27 mouse cellular contexts compared by ENCODE assay signal in the genomic region with DNA sequence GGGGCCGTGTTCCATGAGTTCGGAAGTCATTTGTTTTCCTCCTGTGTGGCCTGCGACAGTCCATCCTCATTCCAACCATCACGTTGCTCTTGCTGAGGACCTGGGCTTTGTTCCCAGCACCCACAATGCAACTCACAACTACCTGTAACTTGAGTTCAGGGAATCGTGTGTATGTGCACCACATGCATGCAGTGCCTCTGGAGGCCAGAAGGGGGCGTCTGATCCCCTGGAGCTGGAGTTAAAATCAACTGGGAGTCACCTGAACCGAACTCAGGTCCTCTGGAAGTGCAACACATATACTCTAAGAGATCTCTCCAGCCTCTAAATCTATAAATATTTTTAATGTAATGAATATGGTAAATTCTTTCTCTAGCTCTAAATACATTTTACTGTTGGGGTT. TPM values are rescaled to one million over a fixed set of nuclear protein-coding genes. Genes with fewer than 3 reads are reported as not detected.
DNase-seq lines count a peak whose midpoint lies in the region; ATAC-seq and TF ChIP-seq lines count a peak whose summit lies in the region.
"Had no signal": no experiment of that assay in that cellular context is flagged by ENCODE, and none has a peak within 500 bp of the region (broad histone marks: within the 10 kb centered on the region; RNA-seq: fewer than 3 reads in every experiment).

No protein-coding gene starts in this region.

- no peak for TF ChIP-seq POLR2A in kidney, adult 2 months (IDR thresholded peaks at IDR 0.05; ENCODE audit: low read depth, low read length)

- H3K4me3 ChIP-seq in kidney, adult 2 months (ENCODE audit: insufficient read depth, low read depth, low read length): no peak overlapping the region
- no peak overlapping the region for H3K4me3 ChIP-seq in lung, postnatal 0 days (ENCODE audit: low read depth, low read length)
- H3K4me3 ChIP-seq in forebrain, embryonic 14.5 days (ENCODE audit: low read depth, low read length): no peak overlapping the region
- H3K4me3 ChIP-seq: forebrain, embryonic 10.5 days; heart, embryonic 13.5 days; kidney, embryonic 15.5 days; midbrain, embryonic 15.5 days had no signal

- DNase-seq in kidney, adult 2 months: no peak
- DNase-seq in kidney, adult 11 months: no peak
- DNase-seq in lung, postnatal 0 days (ENCODE audit: low spot score): no peak
- no peak for DNase-seq in lung, postnatal 25 days (ENCODE audit: low spot score)
- DNase-seq in ZHBTc4 (ENCODE audit: low read depth, low spot score): peak; percentile 70
- DNase-seq in testis, postnatal 10 days (ENCODE audit: low spot score): peak; percentile 46
- DNase-seq in forebrain, embryonic 14.5 days (ENCODE audit: low spot score): no peak
- no peak for DNase-seq in neural tube, embryonic 10.5 days (ENCODE audit: extremely low spot score, low spot score)
- DNase-seq: adrenal gland, postnatal 36 days; cerebellum, adult 9-11 months; gastrocnemius, postnatal 25 days; heart, postnatal 36 days; left cerebral cortex, postnatal 4 days; spleen, adult 18-20 months; thymus, postnatal 25 days had no signal

- no peak overlapping the region for H3K9ac ChIP-seq in lung, postnatal 0 days (replicated peaks; ENCODE audit: low read depth)
- H3K9ac ChIP-seq in forebrain, embryonic 14.5 days (ENCODE audit: low read length): no peak overlapping the region
- H3K9ac ChIP-seq: heart, embryonic 13.5 days; kidney, embryonic 15.5 days; midbrain, embryonic 15.5 days had no signal

- H3K9me3 ChIP-seq in lung, postnatal 0 days (ENCODE audit: low read length): no peaks in the 10 kb centered on the region
- no peaks in the 10 kb centered on the region for H3K9me3 ChIP-seq in forebrain, embryonic 14.5 days (replicated peaks; ENCODE audit: control insufficient read depth, low read length)
- H3K9me3 ChIP-seq: forebrain, embryonic 10.5 days; heart, embryonic 13.5 days; kidney, embryonic 15.5 days; midbrain, embryonic 15.5 days had no signal

- no peak for ATAC-seq in lung, postnatal 0 days
- no peak for ATAC-seq in forebrain, embryonic 14.5 days
- ATAC-seq: activated CD4-positive, CD25-positive, alpha-beta regulatory T cell, adult 4 months; hindbrain, embryonic 16.5 days; midbrain, embryonic 15.5 days had no signal

- no peak overlapping the region for H3K4me2 ChIP-seq in lung, postnatal 0 days (replicated peaks; ENCODE audit: low read depth, low read length)
- H3K4me2 ChIP-seq in forebrain, embryonic 14.5 days (ENCODE audit: low read length): no peak overlapping the region
- H3K4me2 ChIP-seq: heart, embryonic 13.5 days; kidney, embryonic 15.5 days; midbrain, embryonic 15.5 days had no signal

- TF ChIP-seq EP300 in lung, postnatal 0 days (IDR thresholded peaks at IDR 0.05): no peak

- 84% methylated on average over 7 of the region's 7 CpGs for WGBS in kidney, adult 2 months
- WGBS in lung, postnatal 0 days: 79% methylated on average over 7 of the region's 7 CpGs
- WGBS in forebrain, embryonic 14.5 days: 79% methylated on average over 7 of the region's 7 CpGs

- no peak overlapping the region for H3K27ac ChIP-seq in kidney, adult 2 months (ENCODE audit: insufficient read depth, low read depth, low read length)
- no peak overlapping the region for H3K27ac ChIP-seq in lung, postnatal 0 days (ENCODE audit: low read length)
- H3K27ac ChIP-seq in forebrain, embryonic 14.5 days (ENCODE audit: low read depth, low read length): no peak overlapping the region
- H3K27ac ChIP-seq: forebrain, embryonic 10.5 days; heart, embryonic 13.5 days; kidney, embryonic 15.5 days; midbrain, embryonic 15.5 days had no signal

- peaks cover 5% of the 10 kb centered on the region; the same call in 1 of the 2 replicates for H3K4me1 ChIP-seq in kidney, adult 2 months (ENCODE audit: control insufficient read depth, insufficient read depth, low read length)
- 0 out of 2 replicates have a peak, but pooled peaks cover 4% of the 10 kb centered on the region for H3K4me1 ChIP-seq in lung, postnatal 0 days (ENCODE audit: insufficient read depth, low read depth, low read length)
- no peaks in the 10 kb centered on the region for H3K4me1 ChIP-seq in forebrain, embryonic 14.5 days (ENCODE audit: control insufficient read depth, insufficient read depth, low read length)

- no peaks in the 10 kb centered on the region for H3K36me3 ChIP-seq in kidney, adult 2 months (ENCODE audit: control insufficient read depth, insufficient read depth, low read length)
- no peaks in the 10 kb centered on the region for H3K36me3 ChIP-seq in lung, postnatal 0 days (ENCODE audit: insufficient read depth, low read length)
- H3K36me3 ChIP-seq in forebrain, embryonic 14.5 days (ENCODE audit: control insufficient read depth, insufficient read depth, low read length): no peaks in the 10 kb centered on the region
- H3K36me3 ChIP-seq: forebrain, embryonic 10.5 days; heart, embryonic 13.5 days; kidney, embryonic 15.5 days; midbrain, embryonic 15.5 days had no signal

- H3K27me3 ChIP-seq in kidney, adult 2 months (replicated peaks; ENCODE audit: control insufficient read depth, insufficient read depth, low read length): no peaks in the 10 kb centered on the region
- H3K27me3 ChIP-seq in lung, postnatal 0 days (replicated peaks; ENCODE audit: insufficient read depth, low read length): no peaks in the 10 kb centered on the region
- H3K27me3 ChIP-seq in forebrain, embryonic 14.5 days (replicated peaks; ENCODE audit: control insufficient read depth, insufficient read depth, low read length): no peaks in the 10 kb centered on the region
- H3K27me3 ChIP-seq: heart, embryonic 13.5 days; kidney, embryonic 15.5 days; midbrain, embryonic 15.5 days had no signal

- 0 out of 2 replicates have a peak, but pooled peaks have one; percentile 17 for TF ChIP-seq CTCF in kidney, adult 2 months (conservative IDR thresholded peaks at IDR 0.05; ENCODE audit: insufficient read depth, insufficient read length, low read depth, low read length)
- TF ChIP-seq CTCF in lung, postnatal 0 days (IDR thresholded peaks at IDR 0.05): peak; percentile 30; the same call in 1 of the 2 replicates

RNA-seq across cellular contexts. Expression of a gene that starts 2.2 kb away (rescaled TPM):
- polyA plus RNA-seq in kidney, adult 2 months (2012; rRNA removed): not detected in 2 replicates
- not detected in 2 replicates for polyA plus RNA-seq in lung, postnatal 0 days (2015; fragmentation: Nextera tagmentation; extraction: Ambion mirVana)
- not detected in 2 replicates for polyA plus RNA-seq in forebrain, embryonic 14.5 days (2014; fragmentation: Nextera tagmentation; extraction: Ambion mirVana)
- polyA plus RNA-seq: activated CD4-positive, CD25-positive, alpha-beta regulatory T cell, adult 4 months; C2C12; embryonic facial prominence, embryonic 14.5 days; forebrain, embryonic 10.5 days; frontal cortex, adult 2 months; heart, embryonic 13.5 days; hindbrain, embryonic 16.5 days; kidney, embryonic 15.5 days; liver, embryonic 16.5 days; midbrain, embryonic 15.5 days; neural tube, embryonic 11.5 days; stomach, embryonic 14.5 days had no signal

RNA-seq across cellular contexts. Expression of a gene that starts 8.8 kb away (rescaled TPM):
- polyA plus RNA-seq in kidney, adult 2 months (2012; rRNA removed): not detected in 2 replicates
- 1.3 and 1.9 TPM in 2 replicates for polyA plus RNA-seq in lung, postnatal 0 days (2015; fragmentation: Nextera tagmentation; extraction: Ambion mirVana)
- polyA plus RNA-seq in forebrain, embryonic 14.5 days (2014; fragmentation: Nextera tagmentation; extraction: Ambion mirVana): not detected in 2 replicates
- polyA plus RNA-seq: activated CD4-positive, CD25-positive, alpha-beta regulatory T cell, adult 4 months; C2C12; forebrain, embryonic 10.5 days; frontal cortex, adult 2 months; heart, embryonic 13.5 days; hindbrain, embryonic 16.5 days; liver, embryonic 16.5 days; midbrain, embryonic 15.5 days; neural tube, embryonic 11.5 days had no signal

RNA-seq across cellular contexts. Expression of a gene that starts 19.7 kb away (rescaled TPM):
- polyA plus RNA-seq in kidney, adult 2 months (2012; rRNA removed): not detected in 2 replicates
- not detected in 2 replicates for polyA plus RNA-seq in lung, postnatal 0 days (2015; fragmentation: Nextera tagmentation; extraction: Ambion mirVana)
- polyA plus RNA-seq in forebrain, embryonic 14.5 days (2014; fragmentation: Nextera tagmentation; extraction: Ambion mirVana): not detected in 2 replicates
- polyA plus RNA-seq: activated CD4-positive, CD25-positive, alpha-beta regulatory T cell, adult 4 months; C2C12; embryonic facial prominence, embryonic 14.5 days; forebrain, embryonic 10.5 days; frontal cortex, adult 2 months; heart, embryonic 13.5 days; hindbrain, embryonic 16.5 days; kidney, embryonic 15.5 days; liver, embryonic 16.5 days; midbrain, embryonic 15.5 days; neural tube, embryonic 11.5 days; stomach, embryonic 14.5 days had no signal

RNA-seq across cellular contexts. Expression of a gene that starts 20.3 kb away (rescaled TPM):
- not detected in 2 replicates for polyA plus RNA-seq in kidney, adult 2 months (2012; rRNA removed)
- 0.57 and 0.88 TPM in 2 replicates for polyA plus RNA-seq in lung, postnatal 0 days (2015; fragmentation: Nextera tagmentation; extraction: Ambion mirVana)
- polyA plus RNA-seq in forebrain, embryonic 14.5 days (2014; fragmentation: Nextera tagmentation; extraction: Ambion mirVana): not detected in 2 replicates
- polyA plus RNA-seq: activated CD4-positive, CD25-positive, alpha-beta regulatory T cell, adult 4 months; C2C12; forebrain, embryonic 10.5 days; frontal cortex, adult 2 months; heart, embryonic 13.5 days; hindbrain, embryonic 16.5 days; kidney, embryonic 15.5 days; liver, embryonic 16.5 days; midbrain, embryonic 15.5 days; neural tube, embryonic 11.5 days had no signal

RNA-seq across cellular contexts. Expression of a gene that starts 22.2 kb away (rescaled TPM):
- not detected in 2 replicates for polyA plus RNA-seq in kidney, adult 2 months (2012; rRNA removed)
- polyA plus RNA-seq in lung, postnatal 0 days (2015; fragmentation: Nextera tagmentation; extraction: Ambion mirVana): not detected in 2 replicates
- polyA plus RNA-seq in forebrain, embryonic 14.5 days (2014; fragmentation: Nextera tagmentation; extraction: Ambion mirVana): not detected in 2 replicates
- polyA plus RNA-seq: activated CD4-positive, CD25-positive, alpha-beta regulatory T cell, adult 4 months; C2C12; embryonic facial prominence, embryonic 14.5 days; forebrain, embryonic 10.5 days; frontal cortex, adult 2 months; heart, embryonic 13.5 days; hindbrain, embryonic 16.5 days; liver, embryonic 16.5 days; midbrain, embryonic 15.5 days; neural tube, embryonic 11.5 days; stomach, embryonic 14.5 days had no signal

Comparison
In these comparisons a context has a peak if more than half of its experiments do, and no peak if none do; other contexts are left out.
1. DNase-seq: peak in ZHBTc4 (single experiment) and testis, postnatal 10 days (single experiment); none in kidney, adult 2 months (single experiment), kidney, adult 11 months (single experiment), lung, postnatal 0 days (single experiment), lung, postnatal 25 days (single experiment), forebrain, embryonic 14.5 days (single experiment) and neural tube, embryonic 10.5 days (single experiment).